Mouse (Mus musculus): Measurements from ENCODE around the gene 4933425L06Rik. TPM values are rescaled to one million over a fixed set of nuclear protein-coding genes. Genes with fewer than 3 reads are reported as not detected.

Gene 4933425L06Rik
- polyA plus RNA-seq (2015; fragmentation: Nextera tagmentation; extraction: Ambion mirVana) = not detected in 2 replicates

DNA sequence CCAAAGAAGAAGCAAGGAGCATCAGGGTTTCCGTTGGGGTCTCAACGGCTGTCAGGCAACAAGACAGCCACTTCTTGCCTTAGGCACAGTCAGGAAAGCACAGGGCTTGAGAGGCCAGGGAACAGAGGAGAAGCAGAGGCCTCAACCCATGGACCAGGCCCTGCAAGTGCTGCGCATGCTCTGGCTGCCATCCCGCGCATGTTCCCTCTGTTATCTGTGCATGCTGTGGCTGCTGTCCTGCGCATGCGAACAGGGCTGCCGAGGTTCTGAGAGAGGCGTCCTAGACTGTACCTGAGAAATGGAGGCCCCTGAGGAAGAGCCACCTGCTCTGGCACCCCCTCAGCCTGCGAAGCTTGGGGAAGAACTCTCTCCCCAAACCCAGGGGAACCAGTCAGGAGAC is at the start of gene 4933425L06Rik:
Gene 4933425L06Rik, plus strand, starts transcription at position 261 of the 400 bp plus-strand sequence.
- H3K27me3 ChIP-seq (ENCODE audit: control insufficient read depth, insufficient read depth, low read length) = no peaks in the 10 kb centered on the region
- H3K4me2 ChIP-seq (ENCODE audit: low read depth, low read length) = no peak within 1 kb of the TSS
- H3K27ac ChIP-seq (ENCODE audit: low read length) = no peak within 1 kb of the TSS
- no peak within 1 kb of the TSS for H3K4me3 ChIP-seq (replicated peaks; ENCODE audit: low read length)
- no peaks in the 10 kb centered on the region for H3K9me3 ChIP-seq (replicated peaks; ENCODE audit: control insufficient read depth, low read length)
- no peak for ATAC-seq (ENCODE audit: insufficient read depth, low FRiP score)
- WGBS = 89% methylated on average over 10 of the region's 10 CpGs
- no peaks in the 10 kb centered on the region for H3K4me1 ChIP-seq (ENCODE audit: control insufficient read depth, insufficient read depth, low read length)
- no peak within 1 kb of the TSS for H3K9ac ChIP-seq (ENCODE audit: low read length)
- H3K36me3 ChIP-seq (ENCODE audit: control insufficient read depth, insufficient read depth, low read length) = no peaks in the 10 kb centered on the region

DNA sequence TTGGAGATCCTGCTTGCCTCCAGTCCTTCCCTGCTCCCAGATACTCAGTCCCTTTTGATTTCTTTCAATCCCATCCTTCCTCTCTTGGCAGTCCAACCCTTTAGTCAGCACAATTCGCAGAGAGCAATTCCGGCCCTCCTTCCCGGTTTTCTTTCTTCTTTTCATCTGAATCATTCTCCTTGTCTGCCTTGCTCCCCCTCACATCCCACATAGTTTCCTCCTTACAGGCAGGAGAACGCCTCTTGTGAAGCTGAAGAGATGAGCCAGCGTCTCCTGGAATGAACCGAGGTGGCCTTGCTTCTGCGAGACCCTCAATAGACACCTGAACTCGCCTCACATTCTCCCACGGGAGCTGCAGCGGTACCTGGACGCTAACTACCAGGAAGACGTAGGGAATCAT is 44.1 kb upstream of the 4933425L06Rik start:
- Histone ChIP-seq H3K36me3 (ENCODE audit: control insufficient read depth, insufficient read depth, low read length) (no peaks in the 10 kb centered on the region), H3K4me1 (ENCODE audit: control insufficient read depth, insufficient read depth, low read length) (no peaks in the 10 kb centered on the region), H3K27me3 (ENCODE audit: control insufficient read depth, insufficient read depth, low read length) (no peaks in the 10 kb centered on the region), H3K4me2 (ENCODE audit: low read depth, low read length) (no peak overlapping the region), H3K4me3 (replicated peaks; ENCODE audit: low read length) (no peak overlapping the region), H3K9ac (ENCODE audit: low read length) (no peak overlapping the region), H3K9me3 (replicated peaks; ENCODE audit: control insufficient read depth, low read length) (no peaks in the 10 kb centered on the region), H3K27ac (ENCODE audit: low read length) (no peak overlapping the region)
- no peak for ATAC-seq (ENCODE audit: insufficient read depth, low FRiP score)
- 81% methylated on average over 12 of the region's 12 CpGs for WGBS

DNA sequence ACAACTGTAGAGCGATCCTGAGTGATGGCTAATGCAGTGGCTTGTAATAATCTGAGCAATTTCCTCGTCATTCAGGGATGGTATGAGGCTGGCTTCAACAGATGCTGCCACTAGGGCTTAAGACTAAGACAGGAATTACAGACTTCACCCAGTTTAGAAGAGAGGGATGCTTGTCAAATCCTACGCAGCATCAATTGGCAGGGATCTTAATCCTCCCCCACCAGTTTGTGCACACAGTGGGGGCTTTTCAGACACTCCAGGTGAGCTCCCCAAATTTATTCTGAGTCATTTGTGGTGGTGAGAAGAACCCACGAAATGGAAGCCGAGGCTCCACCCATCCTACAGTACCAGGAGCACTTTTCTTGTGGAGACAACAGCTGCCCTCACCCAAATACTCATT is 43.6 kb upstream of the 4933425L06Rik start:
- Histone ChIP-seq H3K36me3 (ENCODE audit: control insufficient read depth, insufficient read depth, low read length) (no peaks in the 10 kb centered on the region), H3K27me3 (ENCODE audit: control insufficient read depth, insufficient read depth, low read length) (no peaks in the 10 kb centered on the region), H3K9ac (ENCODE audit: low read length) (no peak overlapping the region), H3K4me3 (replicated peaks; ENCODE audit: low read length) (no peak overlapping the region), H3K9me3 (replicated peaks; ENCODE audit: control insufficient read depth, low read length) (no peaks in the 10 kb centered on the region), H3K4me2 (ENCODE audit: low read depth, low read length) (no peak overlapping the region), H3K4me1 (ENCODE audit: control insufficient read depth, insufficient read depth, low read length) (no peaks in the 10 kb centered on the region), H3K27ac (ENCODE audit: low read length) (no peak overlapping the region)
- 69% methylated on average over 5 of the region's 5 CpGs for WGBS
- ATAC-seq (ENCODE audit: insufficient read depth, low FRiP score) = no peak

DNA sequence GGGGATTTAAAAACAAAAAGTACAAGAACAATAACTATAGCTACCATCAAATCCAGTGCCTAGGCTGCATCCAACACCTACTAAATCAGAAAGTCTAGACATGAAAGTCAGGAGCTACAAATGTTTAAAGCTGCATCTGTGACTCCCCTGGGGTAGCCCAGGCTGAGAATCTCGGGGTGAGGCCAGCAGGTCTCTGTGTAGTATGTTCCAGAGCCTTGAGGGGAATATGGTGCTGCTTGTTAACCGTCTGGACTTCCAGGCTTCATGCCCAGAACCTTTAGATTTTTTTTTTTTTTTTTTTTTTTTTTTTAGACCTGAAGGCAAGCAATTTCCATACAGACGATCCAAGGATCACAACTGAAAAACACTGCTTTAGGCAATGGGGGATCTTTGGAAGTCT is 38.0 kb upstream of the 4933425L06Rik start:
- Histone ChIP-seq H3K27ac (ENCODE audit: low read length) (no peak overlapping the region), H3K4me2 (ENCODE audit: low read depth, low read length) (no peak overlapping the region), H3K4me3 (replicated peaks; ENCODE audit: low read length) (no peak overlapping the region), H3K9ac (ENCODE audit: low read length) (no peak overlapping the region), H3K36me3 (ENCODE audit: control insufficient read depth, insufficient read depth, low read length) (no peaks in the 10 kb centered on the region), H3K4me1 (ENCODE audit: control insufficient read depth, insufficient read depth, low read length) (no peaks in the 10 kb centered on the region), H3K27me3 (ENCODE audit: control insufficient read depth, insufficient read depth, low read length) (no peaks in the 10 kb centered on the region), H3K9me3 (replicated peaks; ENCODE audit: control insufficient read depth, low read length) (no peaks in the 10 kb centered on the region)
- no peak for ATAC-seq (ENCODE audit: insufficient read depth, low FRiP score)
- 62% methylated on average over 3 of the region's 3 CpGs for WGBS

DNA sequence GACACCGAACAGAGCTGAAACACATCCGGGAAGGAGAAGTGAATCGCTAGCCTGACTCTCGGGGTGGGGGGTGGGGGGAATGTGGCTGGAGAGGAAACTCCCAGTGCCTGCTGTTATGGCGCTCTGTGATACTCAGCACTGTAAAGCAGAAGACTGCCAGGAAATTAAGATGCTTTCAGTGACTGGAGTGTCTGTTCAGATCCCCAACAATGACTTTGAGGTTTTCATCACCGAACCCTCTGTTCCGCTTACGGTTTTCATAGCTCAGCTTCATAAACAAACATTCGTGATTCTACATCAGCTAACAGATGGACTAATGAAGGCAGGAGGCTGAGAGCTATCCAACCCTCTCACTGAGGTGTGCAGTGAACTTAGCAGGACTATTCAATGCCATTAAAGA is 34.5 kb upstream of the 4933425L06Rik start:
- Histone ChIP-seq H3K36me3 (ENCODE audit: control insufficient read depth, insufficient read depth, low read length) (no peaks in the 10 kb centered on the region), H3K9ac (ENCODE audit: low read length) (no peak overlapping the region), H3K27me3 (ENCODE audit: control insufficient read depth, insufficient read depth, low read length) (no peaks in the 10 kb centered on the region), H3K4me2 (ENCODE audit: low read depth, low read length) (peak overlapping the region; percentile 32; the same call in 1 of the 2 replicates), H3K4me3 (replicated peaks; ENCODE audit: low read length) (no peak overlapping the region), H3K27ac (ENCODE audit: low read length) (no peak overlapping the region), H3K4me1 (ENCODE audit: control insufficient read depth, insufficient read depth, low read length) (no peaks in the 10 kb centered on the region), H3K9me3 (replicated peaks; ENCODE audit: control insufficient read depth, low read length) (no peaks in the 10 kb centered on the region)
- no peak for ATAC-seq (ENCODE audit: insufficient read depth, low FRiP score)
- 46% methylated on average over 9 of the region's 9 CpGs for WGBS

DNA sequence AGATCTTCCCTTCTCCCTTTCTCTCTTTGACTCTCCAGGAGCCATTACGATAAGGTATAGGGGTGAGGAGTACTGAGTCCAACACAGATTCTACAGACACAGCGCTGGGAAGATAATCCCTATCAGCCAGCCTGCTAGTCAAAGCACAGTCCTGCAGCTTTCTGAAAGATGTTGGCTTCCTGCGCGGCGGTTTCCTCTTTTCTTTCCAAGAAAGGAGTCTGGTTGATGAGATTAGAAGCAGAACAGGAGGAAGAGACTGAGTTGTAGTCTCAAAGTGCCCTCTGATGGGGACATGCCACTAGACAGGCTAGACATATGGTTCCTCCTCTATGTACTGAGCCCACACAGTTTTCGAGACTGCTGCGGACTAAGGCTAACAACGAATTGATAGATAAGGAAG is 33.3 kb upstream of the 4933425L06Rik start:
- Histone ChIP-seq H3K4me1 (ENCODE audit: control insufficient read depth, insufficient read depth, low read length) (0 out of 2 replicates have a peak, but pooled peaks cover 4% of the 10 kb centered on the region), H3K27me3 (ENCODE audit: control insufficient read depth, insufficient read depth, low read length) (peaks cover 9% of the 10 kb centered on the region; the same call in 1 of the 2 replicates), H3K4me2 (ENCODE audit: low read depth, low read length) (no peak overlapping the region), H3K9ac (ENCODE audit: low read length) (no peak overlapping the region), H3K27ac (ENCODE audit: low read length) (no peak overlapping the region), H3K36me3 (ENCODE audit: control insufficient read depth, insufficient read depth, low read length) (no peaks in the 10 kb centered on the region), H3K4me3 (replicated peaks; ENCODE audit: low read length) (no peak overlapping the region), H3K9me3 (replicated peaks; ENCODE audit: control insufficient read depth, low read length) (no peaks in the 10 kb centered on the region)
- 68% methylated on average over 8 of the region's 8 CpGs for WGBS
- ATAC-seq (ENCODE audit: insufficient read depth, low FRiP score) = no peak

DNA sequence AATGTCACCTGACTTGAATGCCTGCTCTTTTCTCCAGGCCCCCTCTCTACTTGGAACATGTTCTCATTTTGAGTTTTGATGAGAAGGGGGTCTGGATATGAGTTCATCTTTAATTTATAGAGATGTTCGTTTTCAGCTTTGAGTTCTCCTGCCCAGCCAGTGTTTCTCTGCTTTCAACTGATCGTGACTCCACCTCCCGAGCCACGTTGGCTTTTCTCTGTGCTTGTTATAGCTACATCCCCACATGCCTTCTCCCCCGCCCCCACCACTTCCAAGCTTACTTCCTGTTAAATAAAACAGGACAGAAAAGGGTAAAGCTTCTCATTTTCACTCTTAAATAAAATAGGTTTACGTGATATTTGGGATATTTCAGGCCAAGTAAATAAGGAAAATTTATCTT is 30.5 kb upstream of the 4933425L06Rik start:
- no peak for ATAC-seq (ENCODE audit: insufficient read depth, low FRiP score)
- H3K9ac ChIP-seq (ENCODE audit: low read length) = no peak overlapping the region
- H3K4me3 ChIP-seq (replicated peaks; ENCODE audit: low read length) = no peak overlapping the region
- peaks cover 10% of the 10 kb centered on the region; the same call in 1 of the 2 replicates for H3K4me1 ChIP-seq (ENCODE audit: control insufficient read depth, insufficient read depth, low read length)
- no peak overlapping the region for H3K4me2 ChIP-seq (ENCODE audit: low read depth, low read length)
- H3K9me3 ChIP-seq (replicated peaks; ENCODE audit: control insufficient read depth, low read length) = no peaks in the 10 kb centered on the region
- H3K27ac ChIP-seq (ENCODE audit: low read length) = no peak overlapping the region
- WGBS = 44% methylated on average over 6 of the region's 6 CpGs
- peaks cover 9% of the 10 kb centered on the region; the same call in 1 of the 2 replicates for H3K27me3 ChIP-seq (ENCODE audit: control insufficient read depth, insufficient read depth, low read length)
- no peaks in the 10 kb centered on the region for H3K36me3 ChIP-seq (ENCODE audit: control insufficient read depth, insufficient read depth, low read length)

DNA sequence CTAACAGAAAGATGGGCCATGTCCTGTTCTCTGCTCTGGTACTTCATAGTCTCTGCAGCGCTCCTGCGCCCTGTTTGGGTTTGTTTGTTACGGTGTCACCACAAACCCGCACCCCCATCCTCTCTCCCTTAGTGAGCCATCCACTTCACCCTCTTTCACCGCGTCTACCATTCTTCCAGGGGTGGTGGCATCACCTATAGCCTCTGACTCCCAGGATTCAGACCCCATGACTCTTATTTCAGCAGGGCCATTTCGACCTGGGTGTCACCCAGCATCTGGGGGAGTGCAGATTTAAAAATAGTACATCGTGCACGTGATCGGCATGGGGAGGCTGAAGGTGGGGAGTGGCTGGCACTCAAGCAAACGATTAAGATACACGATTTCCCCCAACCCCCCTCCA is 28.3 kb upstream of the 4933425L06Rik start:
- peak overlapping the region; percentile 65 for H3K4me3 ChIP-seq (replicated peaks; ENCODE audit: low read length)
- H3K27ac ChIP-seq (ENCODE audit: low read length) = no peak overlapping the region
- H3K9me3 ChIP-seq (replicated peaks; ENCODE audit: control insufficient read depth, low read length) = no peaks in the 10 kb centered on the region
- H3K27me3 ChIP-seq (ENCODE audit: control insufficient read depth, insufficient read depth, low read length) = peaks cover 9% of the 10 kb centered on the region; the same call in 1 of the 2 replicates
- no peaks in the 10 kb centered on the region for H3K36me3 ChIP-seq (ENCODE audit: control insufficient read depth, insufficient read depth, low read length)
- WGBS = 3% methylated on average over 12 of the region's 12 CpGs
- no peak for ATAC-seq (ENCODE audit: insufficient read depth, low FRiP score)
- H3K4me1 ChIP-seq (ENCODE audit: control insufficient read depth, insufficient read depth, low read length) = peaks cover 10% of the 10 kb centered on the region; the same call in 1 of the 2 replicates
- peak overlapping the region; percentile 95 for H3K4me2 ChIP-seq (ENCODE audit: low read depth, low read length)
- peak overlapping the region; percentile 78 for H3K9ac ChIP-seq (ENCODE audit: low read length)

DNA sequence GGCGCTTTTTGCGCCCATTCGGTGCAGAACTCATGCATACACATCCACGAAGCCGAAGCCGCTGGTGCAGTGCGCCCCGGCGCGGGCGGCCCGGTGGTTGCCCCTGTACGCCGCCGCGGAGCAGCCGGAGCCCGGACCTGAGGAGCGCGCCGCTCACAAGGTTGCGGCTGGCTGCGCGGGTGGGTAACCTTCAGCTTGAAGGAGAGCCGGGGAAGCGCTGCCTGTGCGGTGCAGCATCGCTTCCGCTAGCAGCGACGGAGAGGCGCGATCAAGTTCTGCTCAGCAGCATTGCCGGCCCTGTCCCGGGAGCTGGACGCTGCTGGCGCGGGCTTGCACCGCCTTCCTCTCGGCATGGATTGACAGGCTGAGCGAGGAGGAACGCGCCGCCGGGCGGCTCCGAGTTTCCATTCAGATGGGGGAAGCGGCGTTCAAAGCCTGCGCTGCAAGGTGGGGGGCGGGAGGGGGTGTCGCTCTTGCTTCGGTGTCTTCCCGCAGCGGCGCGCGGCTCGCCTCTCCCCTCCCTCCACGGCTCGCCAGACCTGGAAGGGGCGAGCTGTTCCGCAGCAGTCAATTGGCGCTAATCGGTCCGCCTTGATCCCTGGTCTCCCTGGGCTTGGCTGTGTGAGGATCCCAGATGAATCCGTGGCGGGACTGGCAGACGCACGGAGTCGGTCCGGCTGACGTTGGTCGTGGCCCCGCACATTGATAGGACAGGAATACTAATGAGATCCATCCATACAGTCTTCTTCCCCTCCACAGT is 27.6 kb upstream of the 4933425L06Rik start, which contains the start of gene Rgs7bp:
Gene Rgs7bp, minus strand, starts transcription at position 750 of the 760 bp plus-strand sequence.
- under 1% methylated on average over 75 of the region's 75 CpGs for WGBS
- 0 out of 2 replicates have a peak within 1 kb of the TSS, but pooled peaks have one; percentile 11 for H3K27ac ChIP-seq (ENCODE audit: low read length)
- H3K9me3 ChIP-seq (replicated peaks; ENCODE audit: control insufficient read depth, low read length) = no peaks in the 10 kb centered on the region
- peak within 1 kb of the TSS; percentile 65 for H3K4me3 ChIP-seq (replicated peaks; ENCODE audit: low read length)
- ATAC-seq (ENCODE audit: insufficient read depth, low FRiP score) = peak; percentile 90
- H3K9ac ChIP-seq (ENCODE audit: low read length) = peak within 1 kb of the TSS; percentile 78
- peaks cover 9% of the 10 kb centered on the region; the same call in 1 of the 2 replicates for H3K27me3 ChIP-seq (ENCODE audit: control insufficient read depth, insufficient read depth, low read length)
- no peaks in the 10 kb centered on the region for H3K36me3 ChIP-seq (ENCODE audit: control insufficient read depth, insufficient read depth, low read length)
- peak within 1 kb of the TSS; percentile 95 for H3K4me2 ChIP-seq (ENCODE audit: low read depth, low read length)
- H3K4me1 ChIP-seq (ENCODE audit: control insufficient read depth, insufficient read depth, low read length) = peaks cover 10% of the 10 kb centered on the region; the same call in 1 of the 2 replicates

Data from stomach, embryonic 16.5 days (tissue).